Mouse (Mus musculus): ENCODE data around the gene Gm21698. TPM values are rescaled to one million over a fixed set of nuclear protein-coding genes. Genes with fewer than 3 reads are reported as not detected.
"Not testable (repeated sequence)": the region's sequence is repeated elsewhere in the genome, so short reads cannot be mapped to it uniquely, and the experiment has no call there.

The Gm21698 gene
- total RNA-seq (2021), result not detected
- long read RNA-seq, experiment 1, result 0 reads
- long read RNA-seq, experiment 2, result 0 reads

GRCm38 (mm10) chr5:25988550-25988949 lies at the start of gene Gm21698:
Gene Gm21698 (minus strand): TSS chr5:25988650.
- not testable (repeated sequence) for DNase-seq (ENCODE audit: low spot score in 2 of 2)

- not testable (repeated sequence) for DNase-seq (ENCODE audit: low spot score in 2 of 2)
These were observed 34.4 kb upstream of the Gm21698 start, which contains the start of gene Gm5862 for GRCm38 (mm10) chr5:26022816-26023215. Gene Gm5862 (minus strand): TSS chr5:26022916.

- DNase-seq (ENCODE audit: low spot score in 2 of 2), result not testable (repeated sequence)
These were observed 19.2 kb upstream of the Gm21698 start for GRCm38 (mm10) chr5:26007697-26008096.

- peak; percentile 7 for DNase-seq (ENCODE audit: low spot score in 2 of 2)
These were observed 18.7 kb upstream of the Gm21698 start for GRCm38 (mm10) chr5:26006937-26007695.

GRCm38 (mm10) chr5:26004698-26005097 lies 16.2 kb upstream of the Gm21698 start, which contains the start of gene Gm1979:
Gene Gm1979 (minus strand): TSS chr5:26004798.
- not testable (repeated sequence) for DNase-seq (ENCODE audit: low spot score in 2 of 2)

- DNase-seq (ENCODE audit: low spot score in 2 of 2), result not testable (repeated sequence)
These were observed 15.9 kb downstream of the Gm21698 start, which contains the start of gene Gm21680 for GRCm38 (mm10) chr5:25972563-25972962. Gene Gm21680 (minus strand): TSS chr5:25972663.

GRCm38 (mm10) chr5:25957050-25957449 lies 31.4 kb downstream of the Gm21698 start:
- DNase-seq (ENCODE audit: low spot score in 2 of 2), result not testable (repeated sequence)

GRCm38 (mm10) chr5:25956611-25957010 lies 31.8 kb downstream of the Gm21698 start:
- not testable (repeated sequence) for DNase-seq (ENCODE audit: low spot score in 2 of 2)

GRCm38 (mm10) chr5:25954317-25954716 lies 34.1 kb downstream of the Gm21698 start, which contains the start of gene Gm21671:
Gene Gm21671 (minus strand): TSS chr5:25954417.
- DNase-seq (ENCODE audit: low spot score in 2 of 2), result not testable (repeated sequence)

GRCm38 (mm10) chr5:25945391-25945790 lies 43.1 kb downstream of the Gm21698 start:
- not testable (repeated sequence) for DNase-seq (ENCODE audit: low spot score in 2 of 2)

GRCm38 (mm10) chr5:25942281-25942680 lies 46.2 kb downstream of the Gm21698 start, which contains the start of gene Gm21663:
Gene Gm21663 (minus strand): TSS chr5:25942381.
- not testable (repeated sequence) for DNase-seq (ENCODE audit: low spot score in 2 of 2)

Other genes starting within 250 kb of the Gm21698 start
- gene Actr3b, start 228.7 kb downstream of the Gm21698 start, total RNA-seq (2021), result 100 to 1,000 TPM; 115 to 117 TPM
- gene Gm21663, start 46.3 kb downstream of the Gm21698 start, total RNA-seq (2021), result not detected
- gene Gm21671, start 34.2 kb downstream of the Gm21698 start, total RNA-seq (2021), result not detected
- not detected for gene Gm21680, start 16.0 kb downstream of the Gm21698 start, total RNA-seq (2021)
- gene Gm1979, start 16.1 kb upstream of the Gm21698 start, total RNA-seq (2021), result not detected
- not detected for gene Gm5862, start 34.3 kb upstream of the Gm21698 start, total RNA-seq (2021)
- gene Speer4a, start 50.9 kb upstream of the Gm21698 start, total RNA-seq (2021), result not detected
- not detected for gene Gm7347, start 69.9 kb upstream of the Gm21698 start, total RNA-seq (2021)
- not detected for gene Gm10471, start 100.6 kb upstream of the Gm21698 start, total RNA-seq (2021)
- gene 5031410I06Rik, start 116.7 kb upstream of the Gm21698 start, total RNA-seq (2021), result not detected
- gene Gm10220, start 132.8 kb upstream of the Gm21698 start, total RNA-seq (2021), result not detected